Mouse (Mus musculus) kidney, adult 18-20 months (tissue): ENCODE measurements around the gene Vwa8.

Experiments used
- DNase-seq: peaks from one replicate; pipeline ENCODE4 v3.0.0; 2021

Vwa8 gene

DNA sequence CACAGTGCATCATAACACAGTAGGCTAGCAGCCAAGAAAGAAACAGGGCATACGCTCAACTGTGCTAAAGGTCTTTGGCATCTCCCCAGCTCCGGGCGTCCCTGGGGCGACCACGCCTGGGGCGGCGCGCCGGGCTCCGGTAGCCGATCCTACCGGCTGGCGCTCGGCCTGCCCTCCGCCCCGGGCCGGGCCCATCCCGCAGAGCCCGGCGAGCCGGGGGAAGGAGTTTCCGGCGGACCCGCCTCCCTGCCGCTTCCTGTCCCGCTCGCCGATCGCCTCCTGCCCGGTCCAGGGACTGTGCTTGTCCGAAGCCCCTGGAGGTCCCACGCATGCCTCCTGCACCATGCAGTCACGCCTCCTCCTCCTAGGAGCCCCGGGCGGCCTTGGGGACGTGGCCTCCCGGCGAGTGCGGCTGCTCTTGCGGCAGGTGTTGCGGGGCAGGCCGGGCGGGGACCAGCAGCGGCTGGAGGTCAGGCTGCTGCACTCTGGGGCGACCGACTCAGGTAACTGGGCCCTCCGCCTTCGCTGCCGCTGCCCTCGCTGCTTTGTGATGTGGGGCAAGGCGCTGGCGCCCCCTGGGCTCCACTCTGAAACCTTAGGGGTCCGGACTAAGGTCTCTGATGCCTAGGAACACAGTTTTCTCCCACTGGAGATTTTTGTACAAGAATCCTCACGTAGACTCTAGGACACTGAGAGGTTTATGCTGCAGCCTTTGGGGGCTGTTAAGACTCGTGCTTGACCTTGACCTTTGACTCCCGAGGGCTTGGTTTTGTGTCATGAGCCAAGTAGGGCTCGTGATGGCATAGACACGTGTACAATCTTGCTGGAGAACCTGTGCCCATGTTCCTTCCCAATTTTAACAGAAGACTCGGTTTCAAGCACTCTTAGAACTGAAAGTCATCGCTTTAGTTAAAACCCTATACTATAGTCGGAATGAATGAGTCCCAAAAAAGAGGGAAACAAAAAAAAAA is at the start of gene Vwa8:
Gene Vwa8, plus strand, starts transcription at position 112 of the 971 bp plus-strand sequence.
- peak; percentile 94 for DNase-seq

DNA sequence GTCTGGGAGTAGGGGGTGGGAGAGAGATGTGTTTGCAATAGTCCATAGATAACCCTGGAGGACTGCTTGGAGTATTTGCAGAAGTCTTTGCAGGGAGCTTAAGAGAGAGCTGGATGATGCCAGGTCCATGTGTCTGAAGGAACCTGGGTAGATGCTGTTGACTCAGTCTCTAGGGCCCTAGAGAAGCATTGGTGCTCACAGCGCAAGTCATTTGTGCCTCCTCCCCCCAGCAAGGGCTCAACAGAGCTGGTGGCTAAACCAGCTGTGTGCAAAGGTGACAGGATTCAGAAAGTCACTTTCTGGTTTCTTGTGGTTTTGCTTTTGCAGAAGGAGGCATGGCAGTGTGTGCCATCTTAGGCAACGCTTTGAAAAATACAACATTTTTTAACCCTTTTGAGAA is 46.5 kb upstream of the Vwa8 start:
- DNase-seq: no peak

DNA sequence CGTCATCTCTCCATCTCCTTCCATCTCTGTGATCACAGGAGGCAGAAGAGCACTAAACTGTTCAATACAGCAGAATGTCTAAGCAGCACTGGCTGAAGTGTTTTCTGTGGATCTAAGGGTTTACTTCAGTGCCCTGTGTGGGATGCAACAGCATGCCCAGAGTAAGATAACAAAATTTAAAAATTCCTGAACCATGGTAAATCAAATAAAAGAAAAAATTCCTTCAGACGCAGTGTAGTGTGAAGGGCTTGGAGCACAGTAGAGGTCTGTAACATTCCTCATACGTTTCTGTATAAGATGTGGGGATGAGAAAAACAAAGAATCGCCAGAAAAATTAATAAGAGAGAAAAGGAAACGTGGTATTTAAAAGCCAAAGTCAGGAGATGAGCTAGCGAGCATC is 44.9 kb upstream of the Vwa8 start:
- DNase-seq: no peak

DNA sequence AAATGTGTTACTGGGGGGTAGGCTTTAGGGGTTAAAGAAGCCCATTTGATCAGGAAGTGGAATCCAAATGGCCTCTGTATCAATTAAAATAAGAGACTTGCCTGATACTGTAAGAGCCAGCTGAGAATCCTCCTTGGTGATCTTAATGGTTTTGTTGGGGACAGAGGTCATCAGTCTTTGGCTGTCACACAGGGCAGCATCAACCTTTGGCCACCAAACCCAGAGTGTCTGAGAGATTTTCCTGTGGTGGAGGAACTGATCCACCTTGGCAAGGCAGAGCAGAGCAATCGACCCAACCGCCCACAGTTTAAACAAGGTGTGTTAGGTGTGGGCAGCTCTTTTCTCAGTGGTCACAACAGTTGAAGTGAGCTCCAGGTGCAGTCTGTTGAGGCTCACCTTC is 36.0 kb upstream of the Vwa8 start:
- DNase-seq: no peak

DNA sequence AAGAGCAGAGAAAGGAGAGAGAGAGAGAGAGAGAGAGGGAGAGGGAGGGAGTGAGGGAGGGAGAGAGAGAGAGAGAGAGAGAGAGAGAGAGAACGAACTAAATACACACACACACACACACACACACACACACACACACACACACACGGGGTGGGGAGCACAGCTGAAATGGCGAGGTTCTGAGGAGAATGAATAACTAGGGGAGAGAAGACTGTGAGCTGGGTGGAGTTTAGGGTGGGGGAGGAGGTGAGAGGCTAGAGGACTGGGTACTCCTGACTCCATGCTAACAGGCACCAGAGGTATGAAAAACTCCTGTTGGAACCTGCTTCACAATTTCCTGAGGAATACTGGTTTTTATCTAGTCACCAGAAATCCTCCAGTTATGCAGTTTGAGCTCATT is 32.4 kb upstream of the Vwa8 start:
- DNase-seq: peak; percentile 23

DNA sequence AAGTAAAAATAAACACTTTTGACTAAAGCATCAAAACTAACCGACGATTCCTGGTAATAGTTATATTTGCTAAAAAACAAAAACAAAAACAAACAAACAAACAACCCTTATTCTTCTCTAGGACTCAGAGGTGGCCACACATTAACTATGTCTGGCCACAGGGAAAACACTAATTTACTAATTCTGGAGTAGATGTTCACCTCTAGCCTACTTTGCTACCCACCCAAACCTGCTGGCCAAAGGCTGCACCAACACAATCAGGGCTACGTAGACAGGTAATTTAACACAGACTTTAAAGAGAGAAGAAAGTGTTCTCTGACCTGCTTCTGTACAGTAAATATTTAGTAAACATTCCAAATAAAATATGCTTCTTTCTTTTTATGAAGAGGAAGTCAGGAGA is 31.2 kb upstream of the Vwa8 start:
- DNase-seq: no peak

DNA sequence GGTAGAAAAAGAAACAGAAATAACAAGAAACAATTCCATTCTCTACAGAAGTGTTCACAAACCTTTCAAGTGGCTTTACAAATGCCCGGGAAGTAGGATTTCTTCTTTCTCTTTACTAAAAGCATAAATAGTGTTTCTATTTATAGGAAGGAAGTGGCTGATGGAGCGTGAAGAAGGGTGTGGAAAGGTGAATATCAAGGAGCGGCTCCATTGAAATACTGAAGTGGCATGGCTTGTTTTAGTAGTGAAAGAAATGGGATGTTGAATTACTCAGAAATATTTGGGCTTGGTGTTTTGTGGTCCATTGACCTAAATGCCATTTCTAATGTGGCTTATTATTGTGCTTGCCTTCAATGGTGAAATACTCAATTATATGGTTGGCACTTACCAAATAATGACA is 30.4 kb upstream of the Vwa8 start:
- no peak for DNase-seq

DNA sequence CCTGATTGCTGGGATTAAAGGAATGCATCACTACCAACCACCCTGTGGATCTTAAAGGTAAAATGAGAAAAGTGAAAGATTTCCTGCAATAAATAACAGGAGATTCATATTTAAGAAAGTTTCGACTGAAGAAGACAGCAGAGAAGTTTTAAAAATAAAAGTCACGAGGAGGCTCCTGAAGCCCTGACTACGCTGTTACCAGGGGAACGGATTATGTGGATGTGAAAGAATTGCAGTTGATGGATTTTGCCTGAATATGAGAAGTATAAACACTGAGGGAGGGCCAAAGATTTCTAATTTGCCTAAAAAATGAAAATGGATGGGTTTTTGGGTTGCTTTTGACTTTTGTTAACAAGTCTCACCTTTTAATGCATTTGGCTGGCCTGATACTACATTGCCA is 24.8 kb upstream of the Vwa8 start:
- DNase-seq: no peak

DNA sequence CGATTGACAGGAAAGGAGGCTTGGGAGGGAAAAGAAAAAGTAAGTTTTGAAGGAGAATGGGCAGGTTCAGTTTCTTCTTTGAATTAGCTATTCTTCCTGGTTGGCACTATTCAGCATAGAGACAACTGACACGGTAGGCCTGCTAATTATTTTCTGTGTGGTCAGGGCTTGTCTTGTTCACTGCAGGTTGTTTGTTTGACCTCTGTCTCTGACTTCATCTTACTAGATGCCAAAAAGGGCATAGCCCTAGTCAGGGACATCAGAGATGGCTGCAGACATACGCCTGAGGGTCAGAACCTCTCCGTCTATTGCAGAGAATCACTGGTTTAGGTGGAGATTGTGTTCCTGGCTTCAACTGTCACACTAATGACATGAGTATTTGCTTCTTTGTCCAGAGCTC is 24.3 kb upstream of the Vwa8 start:
- DNase-seq: no peak

DNA sequence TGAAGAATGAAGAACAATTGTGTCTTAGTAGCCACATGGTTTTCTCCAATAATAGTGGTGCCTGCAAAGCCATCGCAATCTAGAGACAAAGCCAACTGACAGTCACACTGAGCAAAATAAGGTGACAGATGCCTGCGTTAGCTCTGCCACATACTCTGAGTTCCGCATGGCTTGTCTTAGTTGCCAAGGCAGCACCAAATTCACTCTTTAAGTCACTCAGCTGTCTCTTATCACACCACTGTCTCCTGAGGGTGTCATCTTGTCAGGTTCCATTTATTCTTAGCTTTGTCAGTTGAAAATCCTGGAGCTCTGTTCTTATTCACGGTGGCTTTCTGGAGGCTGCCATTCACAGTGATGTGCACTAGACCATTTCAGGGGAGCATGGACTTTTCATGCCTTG is 17.7 kb upstream of the Vwa8 start:
- no peak for DNase-seq

DNA sequence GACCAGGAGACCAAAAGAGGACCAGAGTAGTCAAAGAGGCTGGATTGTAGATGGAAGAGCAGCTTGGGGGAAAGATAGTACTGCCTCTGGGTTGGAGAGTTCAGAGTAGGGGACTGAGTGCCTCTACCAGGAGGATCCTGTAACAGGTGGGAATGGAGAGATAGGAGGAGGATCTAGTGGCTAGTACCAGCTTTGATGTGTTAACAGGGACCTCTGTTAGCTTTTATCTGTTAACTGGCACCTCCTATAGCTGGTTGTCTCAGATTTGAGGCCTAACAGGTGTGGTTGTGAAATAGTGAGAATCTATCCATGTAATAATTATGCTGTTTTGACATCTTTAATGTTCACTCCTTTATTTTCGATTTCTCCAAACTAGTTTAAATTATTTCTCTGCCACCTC is 904 bp upstream of the Vwa8 start:
- DNase-seq: no peak

DNA sequence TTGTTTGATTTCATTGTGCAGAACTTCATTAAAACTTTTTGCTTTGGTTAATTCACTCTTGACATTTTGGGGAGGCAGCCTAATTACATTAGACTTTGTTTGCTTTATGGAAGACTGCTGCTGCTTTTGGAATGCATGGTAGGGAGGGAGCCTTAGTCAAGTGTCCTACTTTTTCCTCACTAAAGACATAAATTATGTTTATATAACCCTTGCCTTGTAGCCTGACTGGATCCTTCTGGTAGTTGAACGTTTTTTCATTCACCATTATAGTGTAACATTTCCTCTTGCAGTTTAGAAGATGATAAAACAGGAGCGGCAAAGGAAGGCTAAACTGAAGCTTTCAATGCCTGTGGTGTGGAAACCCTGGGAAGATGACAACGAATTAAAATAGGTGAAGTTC is 375 bp upstream of the Vwa8 start:
- no peak for DNase-seq

DNA sequence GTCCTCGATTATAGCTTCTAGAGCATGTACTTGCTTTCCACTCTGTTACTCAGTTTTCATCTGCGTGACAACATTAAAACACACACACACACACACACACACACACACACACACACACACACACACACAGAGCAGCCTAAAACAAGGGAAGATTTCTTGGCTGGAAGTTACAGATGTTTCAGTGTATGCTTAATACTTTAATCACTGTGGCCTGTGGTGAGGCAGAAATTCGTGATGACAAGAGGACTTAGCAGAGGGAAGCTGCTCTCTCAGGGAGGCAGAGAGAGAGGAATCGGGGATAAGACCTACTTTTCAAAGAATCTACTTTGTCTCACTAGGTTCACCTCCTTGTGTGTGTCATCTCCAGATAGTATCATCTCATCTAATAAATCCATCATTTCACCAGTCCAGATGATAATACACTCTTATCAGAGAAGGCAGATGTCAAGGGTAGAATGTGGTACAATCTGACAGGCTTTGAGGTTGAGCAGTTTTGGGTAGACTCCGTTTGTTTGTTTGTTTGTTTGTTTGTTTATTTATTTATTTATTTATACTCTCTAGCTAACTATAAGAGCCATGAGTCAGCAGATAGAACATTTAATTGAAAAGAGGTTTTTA is 1.2 kb downstream of the Vwa8 start:
- no peak for DNase-seq

DNA sequence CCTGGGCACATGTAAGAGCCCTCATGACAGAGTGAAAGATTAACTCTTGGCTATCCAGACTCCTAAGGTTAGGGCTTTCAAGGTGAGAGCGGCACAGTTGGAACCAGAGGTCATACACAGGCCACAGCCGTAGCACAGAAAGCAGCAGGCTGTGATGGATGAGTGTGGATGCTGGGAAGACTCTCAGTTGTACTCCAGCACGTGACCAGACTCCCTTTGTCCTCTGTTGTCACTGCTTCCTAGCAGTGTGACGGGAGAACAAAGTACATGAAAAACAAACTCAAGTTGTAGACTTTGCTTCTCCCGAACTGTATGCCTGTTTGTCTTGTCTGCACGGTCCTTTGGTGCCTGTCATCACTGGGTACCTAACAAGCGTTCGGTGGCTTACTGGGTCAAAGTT is 1.8 kb downstream of the Vwa8 start:
- DNase-seq: peak; percentile 63

DNA sequence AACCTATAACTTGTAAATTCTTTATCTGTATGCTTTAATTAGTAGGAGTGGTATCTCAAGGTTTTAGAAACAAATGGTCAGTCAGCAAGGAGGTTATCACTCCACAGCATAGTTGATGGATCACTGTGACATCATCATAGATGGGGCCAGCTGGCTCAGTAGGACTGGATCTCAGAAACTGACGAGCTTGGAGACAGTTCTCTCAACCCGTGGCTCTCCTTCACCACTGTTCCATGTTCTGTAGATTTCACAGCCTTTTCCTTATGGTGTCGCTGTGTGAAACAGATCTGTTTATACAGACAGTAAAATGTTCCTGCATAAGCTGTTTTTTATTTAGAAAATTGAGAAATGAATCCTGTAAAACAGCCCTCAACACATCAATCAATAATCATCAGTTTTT is 2.5 kb downstream of the Vwa8 start:
- no peak for DNase-seq

DNA sequence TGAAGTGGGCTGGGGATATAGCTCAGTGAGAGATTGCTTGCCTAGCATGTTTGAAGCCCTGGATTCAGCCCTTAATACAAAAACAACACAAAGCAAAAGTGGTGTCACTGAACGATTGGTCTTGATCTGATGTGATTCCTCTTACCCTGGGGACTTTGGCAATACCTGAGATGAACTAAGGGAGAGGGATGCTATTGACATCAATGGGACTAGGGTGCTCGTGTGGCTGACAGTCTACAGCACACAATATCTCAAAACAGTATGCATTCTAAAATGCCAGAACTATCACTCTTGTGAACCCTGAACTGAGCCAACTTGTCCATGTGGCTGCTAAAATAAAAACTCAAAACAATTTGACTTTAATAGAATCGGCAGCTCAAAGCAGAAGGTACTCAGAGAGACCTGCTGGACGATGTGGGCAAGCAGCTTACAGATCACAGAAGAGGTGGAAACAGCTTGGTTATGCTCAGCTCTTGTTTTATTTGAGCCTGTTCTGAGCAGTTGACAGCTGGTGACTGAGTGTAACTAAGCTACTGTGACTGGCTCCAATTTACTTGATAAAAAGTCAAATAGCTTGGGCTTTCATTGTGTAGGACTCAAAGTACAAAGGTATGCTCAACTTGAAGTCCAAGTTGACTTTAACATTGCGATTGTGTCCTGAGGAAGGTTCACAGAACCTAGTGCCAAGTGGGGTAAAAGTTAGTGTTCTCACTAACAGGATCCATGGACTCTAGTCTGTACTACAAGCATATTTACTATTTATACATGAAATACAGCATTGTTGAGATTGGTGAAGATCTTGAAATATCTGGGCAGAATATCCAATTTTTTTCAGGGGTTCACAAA is 3.8 kb downstream of the Vwa8 start:
- DNase-seq: no peak

DNA sequence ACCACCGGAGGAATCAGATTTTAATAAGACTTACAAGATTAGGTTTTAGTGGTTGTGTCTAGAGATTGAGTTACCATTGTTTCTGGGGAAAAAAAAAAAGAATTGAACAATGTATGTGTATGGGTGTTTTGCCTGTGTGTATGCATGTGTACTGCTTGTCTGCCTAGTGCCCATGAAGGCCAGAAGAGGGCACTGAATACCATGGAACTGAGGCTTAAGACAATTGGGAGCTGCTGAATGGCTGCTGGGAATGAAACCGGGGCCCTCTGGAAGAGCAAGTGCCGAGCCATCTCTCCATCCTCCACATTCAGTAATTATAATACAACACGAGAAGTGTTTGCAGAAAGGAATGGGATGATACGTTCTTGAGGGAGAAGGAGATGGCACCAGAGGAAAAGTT is 12.3 kb downstream of the Vwa8 start:
- no peak for DNase-seq

DNA sequence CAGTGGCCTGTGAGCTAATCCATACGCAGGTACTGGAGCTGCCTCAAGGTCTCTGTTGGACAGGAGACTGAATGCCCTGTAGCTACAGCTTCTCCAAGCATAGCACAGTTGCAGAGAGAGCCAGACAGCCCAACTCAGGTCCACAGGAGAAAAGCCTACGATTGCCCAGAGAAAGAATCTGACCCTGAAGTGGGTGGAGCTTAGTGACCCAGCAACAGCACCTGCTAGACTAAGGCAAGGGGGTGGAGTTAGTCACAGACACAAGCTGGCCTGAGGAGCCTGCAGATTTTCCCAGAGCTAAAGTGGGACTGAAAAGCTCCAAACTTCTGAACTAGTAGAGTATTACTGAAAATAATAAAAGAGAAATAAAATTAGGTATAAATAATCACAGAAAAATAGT is 21.2 kb downstream of the Vwa8 start:
- DNase-seq: no peak

DNA sequence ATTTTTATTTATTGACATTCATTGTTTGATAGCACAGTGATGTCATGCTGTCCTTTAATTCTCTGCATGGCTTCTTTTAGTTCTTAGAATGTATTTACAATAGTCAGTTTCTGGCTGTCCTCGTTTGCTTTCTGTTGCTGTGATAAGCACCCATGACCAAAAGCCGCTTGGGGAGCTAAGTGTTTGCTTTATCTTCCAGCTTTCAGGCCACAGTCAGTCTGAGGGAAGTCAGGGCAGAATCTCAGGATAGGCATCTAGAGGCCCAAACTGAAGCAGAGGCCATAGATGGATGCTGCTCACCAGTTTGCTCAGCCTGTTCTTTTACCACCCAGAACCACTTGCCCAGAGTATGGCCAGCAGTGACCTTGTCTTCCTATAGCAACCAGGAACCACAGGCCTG is 28.3 kb downstream of the Vwa8 start:
- no peak for DNase-seq

DNA sequence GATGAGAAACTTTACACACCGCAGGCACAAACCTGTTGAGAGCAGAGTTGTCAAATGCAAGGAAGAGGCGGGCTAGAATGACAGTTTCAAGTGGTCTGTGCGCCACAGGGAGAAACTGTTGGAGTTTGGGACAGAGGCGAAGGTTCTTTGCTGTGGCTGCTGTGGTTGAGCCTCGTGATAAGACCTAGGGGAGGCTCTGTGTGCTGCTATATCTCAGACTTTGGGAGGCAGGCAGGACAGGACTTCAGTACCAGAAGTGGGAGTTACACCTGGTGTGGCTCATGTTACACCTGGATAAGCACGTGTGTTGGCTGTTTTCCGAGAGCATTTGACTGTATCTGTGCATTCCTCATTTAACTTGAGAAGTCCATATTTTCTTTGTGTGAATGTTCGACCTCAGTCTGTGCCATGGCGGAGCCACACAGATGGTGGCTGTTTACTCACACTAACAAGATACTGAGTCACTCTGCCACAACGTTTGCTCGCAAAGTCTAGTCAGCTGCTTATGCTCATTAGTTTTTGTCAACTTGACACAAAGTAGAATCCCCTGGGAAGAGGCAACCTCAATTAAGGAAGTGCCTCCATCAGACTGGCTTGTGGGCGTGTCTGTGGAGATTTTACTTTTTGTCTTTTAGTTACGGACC is 29.7 kb downstream of the Vwa8 start:
- DNase-seq: no peak

DNA sequence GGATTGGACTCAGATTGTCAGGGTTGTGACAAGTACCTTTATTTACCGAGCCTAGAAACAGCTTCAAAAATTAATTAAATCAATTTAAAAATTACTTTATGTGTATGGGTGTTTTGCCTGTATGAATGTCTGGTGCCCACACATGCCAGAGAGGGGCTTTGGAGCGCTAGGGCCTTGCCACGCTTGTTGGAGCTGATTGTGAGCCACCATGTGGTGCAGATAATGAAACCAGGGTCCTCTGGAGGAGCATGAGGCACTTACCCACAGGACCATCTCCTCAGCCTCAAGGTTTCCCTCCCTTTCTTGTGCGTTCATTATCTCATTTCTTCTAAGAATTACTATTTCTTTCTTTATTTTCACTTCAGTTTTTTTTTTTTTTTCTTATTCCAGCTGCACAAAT is 32.0 kb downstream of the Vwa8 start:
- DNase-seq: no peak

DNA sequence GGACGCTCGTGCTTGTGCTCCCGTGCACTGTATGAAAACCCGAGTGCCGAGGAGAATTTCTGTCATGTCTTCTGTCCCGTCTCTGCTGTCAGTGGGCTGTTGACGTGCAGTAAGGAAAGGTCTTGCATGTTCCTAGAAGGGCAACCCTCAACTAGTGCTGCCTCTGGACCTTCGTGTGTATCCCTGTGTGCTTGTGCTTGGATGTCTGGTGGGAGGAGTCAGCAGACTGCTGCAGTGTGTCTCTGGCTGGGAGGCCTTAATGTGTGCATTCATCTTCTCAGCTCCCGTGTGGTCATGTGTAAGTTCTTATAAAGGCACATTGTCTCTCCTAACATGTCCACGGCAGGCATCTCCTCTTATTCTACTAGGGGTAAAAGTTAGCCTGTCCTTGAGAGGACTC is 32.7 kb downstream of the Vwa8 start:
- no peak for DNase-seq

DNA sequence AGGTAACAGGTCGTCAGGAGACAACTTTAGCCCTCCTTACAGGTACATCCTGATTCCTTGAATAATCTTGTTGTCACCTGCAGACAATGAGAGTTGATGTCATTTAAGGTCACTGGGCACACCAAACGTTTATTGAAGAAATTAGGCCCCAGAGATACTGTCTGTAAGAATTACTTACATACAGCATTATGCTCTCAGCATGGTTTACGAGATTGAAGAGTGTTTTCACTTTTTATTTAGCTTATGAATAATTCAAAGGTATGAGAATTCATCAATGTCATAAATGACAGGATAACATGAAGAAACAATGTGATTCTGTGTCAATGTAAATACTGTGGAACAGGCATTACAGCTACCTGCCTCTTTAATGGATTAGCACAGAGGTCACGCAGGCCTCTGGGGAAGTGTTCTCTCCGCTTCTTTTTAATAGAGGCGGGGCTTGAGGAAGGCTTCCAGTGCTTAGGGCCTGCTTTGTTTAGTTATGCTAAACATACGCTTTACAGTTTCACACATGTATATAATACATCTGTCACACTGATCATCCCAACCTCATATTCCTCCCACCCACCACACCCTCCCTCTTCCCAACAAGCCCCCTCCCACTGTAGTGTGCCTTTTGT is 37.2 kb downstream of the Vwa8 start:
- no peak for DNase-seq
